Mouse (Mus musculus) testis, adult 2 months (tissue): Measurements from ENCODE around the gene Map1b.

Experiments
- CTCF ChIP-seq: fragments of 200-500 bp; IDR thresholded peaks from 2 replicates; pipeline ENCODE4 v1.5.1; 2012; ENCODE audit warnings: low read depth, mild to moderate bottlenecking, inconsistent platforms, low read length, moderate library complexity; ENCODE audit not compliant: control insufficient read depth, insufficient read depth, insufficient replicate concordance
- POLR2A ChIP-seq: fragments of 200-500 bp; IDR thresholded peaks from 2 replicates; pipeline ENCODE4 v1.6.1; 2012; ENCODE audit warnings: low read depth, mild to moderate bottlenecking, inconsistent platforms, low read length, moderate library complexity; ENCODE audit not compliant: control insufficient read depth

DNA sequence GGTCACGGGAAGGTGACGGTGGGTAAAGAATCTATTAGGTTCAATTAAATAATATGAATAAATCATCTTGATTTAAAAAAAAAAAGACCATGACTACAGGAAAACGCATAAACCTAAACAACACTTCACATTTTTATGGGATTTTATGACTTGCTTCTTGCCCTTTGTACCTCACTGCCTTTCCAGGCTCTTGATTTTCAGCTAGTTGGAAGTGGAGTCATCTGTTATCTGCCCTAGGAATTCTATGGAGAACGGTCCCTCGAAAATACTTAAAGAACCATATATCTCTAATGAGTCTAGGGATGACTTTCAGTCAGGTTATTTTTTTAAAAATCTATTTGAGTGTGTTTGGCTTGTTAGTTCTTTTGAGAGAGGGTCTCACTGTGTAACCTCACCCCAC, 30.5 kb upstream of the Map1b start:
- TF ChIP-seq POLR2A (no peak), CTCF (no peak)
